Mouse (Mus musculus) kidney, adult 2 months (tissue): Measurements from ENCODE around the gene Gapdh.

Experiments
- CTCF ChIP-seq: fragments of 200-500 bp; conservative IDR thresholded peaks from 2 replicates; pipeline ENCODE4 v1.5.1; 2011; ENCODE audit warnings: low read depth, mild to moderate bottlenecking, control low read depth, low read length, moderate library complexity, mixed read lengths; ENCODE audit not compliant: insufficient read depth, insufficient read length
- POLR2A ChIP-seq: fragments of 200-500 bp; IDR thresholded peaks from one replicate; pipeline ENCODE4 v1.6.1; 2011; ENCODE audit warnings: low read depth, low read length, control low read depth

- TF ChIP-seq POLR2A (no peak), CTCF (no peak)
Observed at GRCm38 (mm10) chr6:125143128-125143527, 23.1 kb downstream of the Gapdh start.
